Mouse (Mus musculus) intestine, embryonic 16.5 days (tissue): ENCODE measurements at regions not wholly inside any gene's neighbourhood (a gene's known extent, or its start where the extent isn't known, plus 50 kb on each side); places are given as distances from the start of the nearest gene placed in this dataset.
A peak's percentile ranks its signal among the peaks of the same experiment; 100 is the strongest.
"Not testable (repeated sequence)": the region's sequence is repeated elsewhere in the genome, so short reads cannot be mapped to it uniquely, and the experiment has no call there.

Experiments used
- ATAC-seq: fragments of 200-750 bp; cut with Nextera tagmentation; 2 replicates; pipeline ENCODE4 v1.8.0; 2017; ENCODE audit warnings: moderate TSS enrichment, moderate library complexity
- H3K27ac ChIP-seq: fragments of 300-500 bp; sonication (generic); 2 replicates; pipeline ENCODE4 v1.5.1; 2014; ENCODE audit warnings: mild to moderate bottlenecking, low read length
- H3K27me3 ChIP-seq: fragments of 300-500 bp; sonication (generic); replicated peaks from 2 replicates; pipeline ENCODE4 v1.6.1; 2014; ENCODE audit warnings: low read length, control low read depth, mixed read lengths; ENCODE audit not compliant: control insufficient read depth, insufficient read depth
- H3K36me3 ChIP-seq: fragments of 300-500 bp; sonication (generic); 2 replicates; pipeline ENCODE4 v1.6.1; 2014; ENCODE audit warnings: low read length, control low read depth; ENCODE audit not compliant: control insufficient read depth, insufficient read depth
- H3K4me1 ChIP-seq: fragments of 300-500 bp; sonication (generic); 2 replicates; pipeline ENCODE4 v1.6.1; 2014; ENCODE audit warnings: low read length, control low read depth, mixed read lengths; ENCODE audit not compliant: control insufficient read depth, insufficient read depth
- H3K4me2 ChIP-seq: fragments of 300-500 bp; sonication (generic); 2 replicates; pipeline ENCODE4 v1.6.1; 2014; ENCODE audit warnings: low read depth, low read length, control low read depth
- H3K4me3 ChIP-seq: fragments of 300-500 bp; sonication (generic); 2 replicates; pipeline ENCODE4 v1.5.1; 2014; ENCODE audit warnings: mild to moderate bottlenecking, low read length
- H3K9ac ChIP-seq: fragments of 300-500 bp; sonication (generic); 2 replicates; pipeline ENCODE4 v1.6.1; 2014; ENCODE audit warnings: low read depth, low read length
- H3K9me3 ChIP-seq: fragments of 300-500 bp; sonication (generic); 2 replicates; pipeline ENCODE4 v1.6.1; 2016; ENCODE audit warnings: low read length, control low read depth; ENCODE audit not compliant: control insufficient read depth
- WGBS: fragments of 180-500 bp; shearing (Covaris S2); extraction: QIAGEN DNeasy Blood & Tissue Kit; methylation state at CpG from one replicate; pipeline ENCODE4 v1.1.7; 2014; 5-methylcytosine and 5-hydroxymethylcytosine counted together

- H3K9ac ChIP-seq = no peak overlapping the region
- no peak overlapping the region for H3K27ac ChIP-seq
- H3K4me3 ChIP-seq = no peak overlapping the region
- no peak for ATAC-seq
- H3K27me3 ChIP-seq = no peaks in the 10 kb centered on the region
- WGBS = 96% methylated on average over 4 of the region's 4 CpGs
- no peak overlapping the region for H3K4me2 ChIP-seq
- no peaks in the 10 kb centered on the region; the same call in 1 of the 2 replicates for H3K4me1 ChIP-seq
- no peaks in the 10 kb centered on the region for H3K9me3 ChIP-seq
- no peaks in the 10 kb centered on the region for H3K36me3 ChIP-seq
These were observed 50.7 kb upstream of the Jade1 start for GRCm38 (mm10) chr3:41504867-41505266.

DNA sequence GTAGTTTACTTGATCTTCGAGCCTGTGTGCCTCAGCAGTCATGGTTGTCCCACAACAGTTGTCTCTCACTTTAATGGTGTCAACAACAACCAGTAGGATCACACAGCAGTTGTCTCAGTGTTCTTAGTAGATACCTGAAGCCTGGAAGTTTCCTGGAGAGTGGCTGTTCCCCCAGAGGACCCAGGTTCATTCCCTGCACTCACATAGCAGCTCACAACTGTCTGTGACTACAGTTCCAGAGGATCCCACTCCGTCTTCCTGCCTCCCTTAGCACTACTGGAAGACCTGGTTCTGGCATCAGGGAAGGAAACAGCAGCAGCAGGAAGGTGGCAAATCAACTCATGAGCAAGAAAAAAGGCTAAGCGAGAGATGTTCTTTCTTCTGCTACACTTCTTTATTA lies 53.4 kb upstream of the Jade1 start:
- H3K4me2 ChIP-seq = no peak overlapping the region
- no peak overlapping the region for H3K4me3 ChIP-seq
- H3K4me1 ChIP-seq = peaks cover 4% of the 10 kb centered on the region; the same call in 1 of the 2 replicates
- 84% methylated on average over 3 of the region's 3 CpGs for WGBS
- no peaks in the 10 kb centered on the region for H3K36me3 ChIP-seq
- ATAC-seq = no peak
- no peak overlapping the region for H3K9ac ChIP-seq
- no peaks in the 10 kb centered on the region for H3K9me3 ChIP-seq
- no peak overlapping the region for H3K27ac ChIP-seq
- H3K27me3 ChIP-seq = no peaks in the 10 kb centered on the region

DNA sequence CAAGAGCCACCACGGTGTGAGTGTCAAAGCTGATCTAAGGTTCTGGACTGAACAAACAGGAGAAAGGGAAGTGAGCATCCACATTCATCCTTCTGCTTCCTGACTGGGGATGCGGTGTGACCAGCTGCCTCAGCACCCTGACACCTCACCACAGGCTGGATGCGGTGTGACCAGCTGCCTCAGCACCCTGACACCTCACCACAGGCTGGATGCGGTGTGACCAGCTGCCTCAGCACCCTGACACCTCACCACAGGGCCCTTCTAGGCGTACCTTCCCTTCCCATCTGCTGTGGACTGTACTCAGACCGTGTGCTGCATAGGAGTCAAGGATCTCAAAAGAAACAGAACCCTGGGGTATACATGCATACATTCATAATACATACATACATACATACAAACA lies 53.9 kb upstream of the Jade1 start:
- H3K9me3 ChIP-seq, H3K4me2 ChIP-seq, H3K4me3 ChIP-seq, H3K27me3 ChIP-seq, H3K9ac ChIP-seq, H3K4me1 ChIP-seq, ATAC-seq, H3K27ac ChIP-seq, H3K36me3 ChIP-seq: not testable (repeated sequence)
- WGBS = 74% methylated on average over 6 of the region's 6 CpGs

GRCm38 (mm10) chr3:41501124-41501523 lies 54.4 kb upstream of the Jade1 start:
- no peaks in the 10 kb centered on the region for H3K27me3 ChIP-seq
- no peak overlapping the region for H3K27ac ChIP-seq
- H3K9me3 ChIP-seq = no peaks in the 10 kb centered on the region
- 78% methylated on average over 6 of the region's 6 CpGs for WGBS
- peaks cover 4% of the 10 kb centered on the region; the same call in 1 of the 2 replicates for H3K4me1 ChIP-seq
- H3K36me3 ChIP-seq = no peaks in the 10 kb centered on the region
- no peak overlapping the region for H3K9ac ChIP-seq
- no peak for ATAC-seq
- no peak overlapping the region for H3K4me2 ChIP-seq
- no peak overlapping the region for H3K4me3 ChIP-seq

GRCm38 (mm10) chr3:41499680-41500079 lies 55.9 kb upstream of the Jade1 start:
- Histone ChIP-seq H3K9ac (no peak overlapping the region), H3K4me2 (no peak overlapping the region), H3K4me1 (peaks cover 4% of the 10 kb centered on the region; the same call in 1 of the 2 replicates), H3K9me3 (no peaks in the 10 kb centered on the region), H3K36me3 (no peaks in the 10 kb centered on the region), H3K27me3 (no peaks in the 10 kb centered on the region), H3K4me3 (no peak overlapping the region), H3K27ac (no peak overlapping the region)
- ATAC-seq = peak; percentile 65
- WGBS = 93% methylated on average over 2 of the region's 2 CpGs

DNA sequence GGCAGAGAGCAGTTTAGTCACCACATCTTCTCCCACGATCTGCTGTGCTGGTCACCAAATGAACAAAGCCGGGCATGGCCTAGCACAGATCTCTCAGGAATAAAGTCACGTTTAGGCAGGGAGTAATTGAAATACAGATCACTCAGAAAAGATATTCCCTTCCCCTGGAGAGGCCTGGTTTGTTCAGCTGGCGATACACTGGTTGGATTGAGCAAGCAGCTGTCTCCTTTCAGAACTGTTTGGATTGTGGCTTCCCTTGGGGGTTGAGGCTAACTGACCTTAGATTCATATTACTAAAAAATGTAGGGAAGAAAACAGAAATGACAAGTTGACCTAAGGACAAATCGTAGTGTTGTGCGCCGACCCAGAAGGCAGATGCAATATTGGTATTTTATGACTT lies 56.7 kb upstream of the Jade1 start:
- H3K27me3 ChIP-seq = no peaks in the 10 kb centered on the region
- no peak overlapping the region for H3K9ac ChIP-seq
- 46% methylated on average over 7 of the region's 7 CpGs for WGBS
- ATAC-seq = no peak
- no peaks in the 10 kb centered on the region for H3K36me3 ChIP-seq
- no peak overlapping the region for H3K4me2 ChIP-seq
- H3K4me3 ChIP-seq = no peak overlapping the region
- no peaks in the 10 kb centered on the region for H3K9me3 ChIP-seq
- H3K4me1 ChIP-seq = peaks cover 4% of the 10 kb centered on the region; the same call in 1 of the 2 replicates
- no peak overlapping the region for H3K27ac ChIP-seq

DNA sequence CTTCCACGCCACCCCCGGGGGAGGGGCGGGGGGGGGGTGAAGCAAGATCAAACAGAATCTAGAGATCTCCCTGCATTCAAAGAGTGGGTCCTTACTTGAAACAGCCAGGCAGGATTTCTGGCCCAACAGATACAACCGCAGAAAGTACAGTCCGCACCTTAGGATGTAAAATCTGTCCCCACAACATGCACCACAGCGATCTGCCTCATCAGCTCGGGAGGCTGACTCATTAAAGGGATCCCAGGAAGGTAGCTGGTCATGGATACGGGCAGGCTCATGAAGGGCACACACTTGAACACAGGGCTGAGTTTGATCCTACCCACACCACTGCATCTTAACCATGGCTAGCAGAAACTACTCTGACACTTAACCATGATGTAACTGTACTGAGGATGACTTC lies 57.8 kb upstream of the Jade1 start:
- Histone ChIP-seq H3K4me3 (no peak overlapping the region), H3K27ac (no peak overlapping the region), H3K9me3 (no peaks in the 10 kb centered on the region), H3K4me1 (peaks cover 4% of the 10 kb centered on the region; the same call in 1 of the 2 replicates), H3K9ac (no peak overlapping the region), H3K36me3 (no peaks in the 10 kb centered on the region), H3K27me3 (no peaks in the 10 kb centered on the region), H3K4me2 (no peak overlapping the region)
- no peak for ATAC-seq
- 69% methylated on average over 8 of the region's 8 CpGs for WGBS

- Histone ChIP-seq H3K4me1 (peaks cover 4% of the 10 kb centered on the region; the same call in 1 of the 2 replicates), H3K36me3 (no peaks in the 10 kb centered on the region), H3K4me2 (no peak overlapping the region), H3K4me3 (no peak overlapping the region), H3K9me3 (no peaks in the 10 kb centered on the region), H3K27me3 (no peaks in the 10 kb centered on the region), H3K9ac (no peak overlapping the region), H3K27ac (no peak overlapping the region)
- WGBS = 60% methylated on average over 11 of the region's 13 CpGs
- no peak for ATAC-seq
These were observed 58.4 kb upstream of the Jade1 start for GRCm38 (mm10) chr3:41496931-41497710.

GRCm38 (mm10) chr3:41495893-41496292 lies 59.6 kb upstream of the Jade1 start:
- no peaks in the 10 kb centered on the region for H3K36me3 ChIP-seq
- WGBS = 88% methylated on average over 3 of the region's 3 CpGs
- no peaks in the 10 kb centered on the region for H3K27me3 ChIP-seq
- no peak overlapping the region for H3K27ac ChIP-seq
- H3K4me1 ChIP-seq = peaks cover 4% of the 10 kb centered on the region; the same call in 1 of the 2 replicates
- ATAC-seq = no peak
- H3K9ac ChIP-seq = no peak overlapping the region
- no peak overlapping the region for H3K4me2 ChIP-seq
- H3K4me3 ChIP-seq = no peak overlapping the region
- H3K9me3 ChIP-seq = no peaks in the 10 kb centered on the region

DNA sequence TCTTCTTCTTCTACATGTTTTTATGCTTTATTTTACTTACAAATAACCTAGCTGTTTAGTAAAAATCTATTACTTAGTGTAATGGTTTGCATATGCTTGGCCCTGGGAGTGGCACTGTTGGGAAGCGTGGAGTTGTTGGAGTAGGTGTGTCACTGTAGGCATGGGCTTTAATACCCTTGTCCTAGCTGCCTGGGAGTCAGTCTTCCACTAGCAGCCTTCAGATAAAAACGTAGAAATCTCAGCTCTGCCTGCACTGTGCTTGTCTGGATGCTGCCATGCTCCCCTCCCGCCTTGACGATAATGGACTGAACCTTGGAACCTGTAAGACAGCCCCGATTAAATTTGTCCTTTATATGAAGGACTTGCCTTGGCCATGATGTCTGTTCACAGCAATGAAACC lies 60.4 kb upstream of the Jade1 start:
- Histone ChIP-seq H3K4me2 (no peak overlapping the region), H3K36me3 (no peaks in the 10 kb centered on the region), H3K9ac (no peak overlapping the region), H3K4me1 (peaks cover 4% of the 10 kb centered on the region; the same call in 1 of the 2 replicates), H3K27me3 (no peaks in the 10 kb centered on the region), H3K4me3 (no peak overlapping the region), H3K27ac (no peak overlapping the region), H3K9me3 (no peaks in the 10 kb centered on the region)
- ATAC-seq = no peak; the same call in 1 of the 2 replicates
- 75% methylated on average over 5 of the region's 5 CpGs for WGBS
